Mouse (Mus musculus) natural killer cell, adult 2 months (primary cell): ENCODE data around the gene Fam172a.

ENCODE experiments used
- DNase-seq, 2 experiments: peaks; one replicate each; pipeline ENCODE4 v3.0.0; 2022; ENCODE audit warnings: low spot score in 2 of 2

Gene Fam172a

GRCm38 (mm10) chr13:78099746-78100530 lies 398.1 kb downstream of the Fam172a start:
- DNase-seq, result no peak

GRCm38 (mm10) chr13:78100664-78101063 lies 398.8 kb downstream of the Fam172a start:
- DNase-seq, result no peak

- DNase-seq, result no peak
Observed at GRCm38 (mm10) chr13:78102337-78102736, 400.5 kb downstream of the Fam172a start.

- no peak for DNase-seq
Observed at GRCm38 (mm10) chr13:78104851-78105250, 403.0 kb downstream of the Fam172a start.

GRCm38 (mm10) chr13:78110648-78111047 lies 408.8 kb downstream of the Fam172a start:
- no peak for DNase-seq

- DNase-seq, result no peak
Observed at GRCm38 (mm10) chr13:78113978-78114377, 412.1 kb downstream of the Fam172a start.

- DNase-seq, result no peak
Observed at GRCm38 (mm10) chr13:78118715-78119114, 416.9 kb downstream of the Fam172a start.

- no peak for DNase-seq
Observed at GRCm38 (mm10) chr13:78121991-78122390, 420.2 kb downstream of the Fam172a start.

- no peak for DNase-seq
Observed at GRCm38 (mm10) chr13:78123911-78124426, 422.1 kb downstream of the Fam172a start.

- DNase-seq, result no peak
Observed at GRCm38 (mm10) chr13:78157465-78157864, 455.6 kb downstream of the Fam172a start.

- peak in 1 of 2 experiments; percentile 11 for DNase-seq
Observed at GRCm38 (mm10) chr13:78162149-78162548, 460.3 kb downstream of the Fam172a start.

GRCm38 (mm10) chr13:78163087-78163958 lies 461.5 kb downstream of the Fam172a start:
- peak; percentile 4 to 11 for DNase-seq

GRCm38 (mm10) chr13:78164941-78165340 lies 463.1 kb downstream of the Fam172a start:
- no peak for DNase-seq

GRCm38 (mm10) chr13:78168166-78168565 lies 466.3 kb downstream of the Fam172a start:
- no peak for DNase-seq

GRCm38 (mm10) chr13:78171320-78171719 lies 469.5 kb downstream of the Fam172a start:
- DNase-seq, result no peak

- DNase-seq, result no peak
Observed at GRCm38 (mm10) chr13:78171984-78172636, 470.3 kb downstream of the Fam172a start.

GRCm38 (mm10) chr13:78172861-78173260 lies 471.0 kb downstream of the Fam172a start:
- no peak for DNase-seq

- no peak for DNase-seq
Observed at GRCm38 (mm10) chr13:78174191-78174590, 472.4 kb downstream of the Fam172a start.

- DNase-seq, result no peak
Observed at GRCm38 (mm10) chr13:78174891-78175290, 473.1 kb downstream of the Fam172a start.

GRCm38 (mm10) chr13:78175821-78176380 lies 474.1 kb downstream of the Fam172a start:
- DNase-seq, result no peak

- no peak for DNase-seq
Observed at GRCm38 (mm10) chr13:78177381-78177950, 475.6 kb downstream of the Fam172a start.
